Mouse (Mus musculus) thymus, postnatal 25 days (tissue): ENCODE measurements around the gene Cryl1.
A peak's percentile ranks its signal among the peaks of the same experiment; 100 is the strongest.

Experiments
- DNase-seq: peaks from one replicate; pipeline ENCODE4 v3.0.0; 2022

Cryl1 gene

DNA sequence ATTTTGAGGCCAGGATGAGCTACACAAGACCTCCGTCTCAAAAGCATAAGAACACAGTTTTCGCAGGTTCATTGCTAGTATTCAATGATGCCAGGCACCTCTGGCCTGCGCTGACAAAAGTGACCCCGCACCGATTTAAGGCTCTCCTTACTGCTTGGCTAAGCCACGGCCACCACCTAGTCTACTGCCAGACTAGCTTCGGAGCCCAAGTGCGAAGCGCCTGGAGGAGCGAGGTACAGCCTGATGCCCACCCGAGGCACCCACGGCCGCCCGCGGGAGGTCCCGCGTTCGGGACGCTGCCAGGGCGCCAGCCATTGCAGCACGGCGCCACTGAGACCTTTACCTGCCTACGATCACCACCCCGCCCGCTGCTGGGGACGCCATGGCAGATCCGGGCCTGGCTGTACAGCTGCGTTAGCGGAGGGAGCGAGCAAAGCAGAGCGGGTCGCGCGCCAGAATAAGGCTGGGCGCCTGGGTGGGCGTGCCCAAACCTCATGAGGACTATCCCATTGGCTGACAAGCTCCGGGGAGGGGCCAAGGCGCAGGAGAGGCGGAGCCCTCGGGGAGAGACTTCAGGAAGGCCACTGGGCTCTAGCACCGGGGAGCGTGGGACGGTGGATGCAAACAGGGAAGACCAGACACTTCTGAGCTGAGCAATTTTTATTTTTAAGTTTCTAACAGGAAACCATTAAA is at the start of gene Cryl1:
Gene Cryl1, minus strand, starts transcription at position 465 of the 693 bp plus-strand sequence.
- peak; percentile 99 for DNase-seq

DNA sequence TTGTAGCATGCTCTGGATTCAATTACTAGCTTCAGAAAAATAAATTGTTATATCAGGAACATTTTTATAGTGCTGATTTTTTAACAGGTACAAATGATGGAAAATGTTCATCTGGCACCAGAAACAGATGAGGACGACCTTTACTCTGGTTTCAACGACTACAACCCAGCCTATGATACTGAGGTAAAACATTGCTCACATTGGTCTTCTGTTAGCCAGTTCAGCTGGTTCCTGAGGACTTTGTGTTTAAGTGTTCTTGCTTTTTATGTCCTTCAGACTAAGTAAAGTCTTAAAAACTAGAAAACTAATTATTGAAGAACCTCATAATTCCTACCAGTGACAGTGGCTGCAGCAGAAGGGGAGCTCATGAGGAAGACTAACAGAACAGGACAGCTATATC is 32.1 kb upstream of the Cryl1 start:
- no peak for DNase-seq

DNA sequence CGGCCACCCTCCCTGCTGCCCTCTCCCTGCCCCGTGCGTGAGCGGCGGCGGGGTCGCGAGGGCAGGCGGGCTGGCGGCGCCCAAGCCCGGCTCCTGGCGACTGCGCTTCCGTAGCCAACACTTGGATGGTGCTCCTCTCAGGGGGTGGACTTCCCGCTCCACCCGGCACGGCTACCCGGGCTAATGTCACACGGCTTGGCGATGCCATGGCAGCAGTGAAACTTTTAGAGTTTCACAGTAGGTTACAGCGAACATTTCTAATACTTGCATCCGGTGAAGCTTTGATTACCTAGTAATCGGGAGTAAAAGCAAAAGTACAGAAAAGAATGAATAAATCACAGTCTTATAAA is 25.9 kb upstream of the Cryl1 start:
- DNase-seq = no peak

DNA sequence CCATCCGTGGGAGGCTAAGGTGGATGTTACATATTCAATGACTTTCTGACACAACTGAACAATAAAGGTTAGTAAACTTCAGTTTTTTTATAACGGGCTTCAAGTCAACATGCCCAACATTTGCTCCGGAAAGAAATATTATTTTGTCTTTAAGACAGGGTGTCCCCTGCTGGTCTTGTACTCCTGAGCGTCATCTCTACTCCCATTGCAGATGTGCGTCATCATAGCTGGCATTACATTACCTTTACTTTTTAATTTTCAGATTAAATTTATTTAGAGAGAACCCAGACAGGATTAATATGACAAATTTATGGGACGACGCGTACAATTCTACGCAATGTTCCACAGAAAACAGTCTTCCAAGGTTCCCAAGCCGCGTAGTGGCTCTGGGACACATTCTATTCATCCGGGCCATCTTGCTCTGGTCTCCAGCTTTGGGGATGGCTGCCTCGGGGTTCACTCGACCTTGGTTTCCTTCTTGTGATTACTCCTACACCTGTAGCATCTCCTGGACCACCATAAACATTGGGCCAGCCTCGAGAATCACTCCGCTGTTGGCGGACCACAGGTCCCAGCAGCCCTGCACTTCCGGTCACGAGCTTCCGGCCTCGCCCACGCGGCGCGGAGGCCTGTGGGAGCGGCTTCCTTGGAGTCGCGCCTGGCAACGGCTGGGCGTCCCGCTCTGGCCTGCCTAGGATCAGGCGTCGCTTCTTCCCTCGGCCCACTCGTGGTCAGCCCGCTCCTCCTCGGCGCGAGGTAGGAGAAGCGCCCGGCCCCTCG is 25.3 kb upstream of the Cryl1 start, which contains the start of gene Ift88:
Gene Ift88, plus strand, starts transcription at position 631 of the 780 bp plus-strand sequence.
- DNase-seq = peak; percentile 83

DNA sequence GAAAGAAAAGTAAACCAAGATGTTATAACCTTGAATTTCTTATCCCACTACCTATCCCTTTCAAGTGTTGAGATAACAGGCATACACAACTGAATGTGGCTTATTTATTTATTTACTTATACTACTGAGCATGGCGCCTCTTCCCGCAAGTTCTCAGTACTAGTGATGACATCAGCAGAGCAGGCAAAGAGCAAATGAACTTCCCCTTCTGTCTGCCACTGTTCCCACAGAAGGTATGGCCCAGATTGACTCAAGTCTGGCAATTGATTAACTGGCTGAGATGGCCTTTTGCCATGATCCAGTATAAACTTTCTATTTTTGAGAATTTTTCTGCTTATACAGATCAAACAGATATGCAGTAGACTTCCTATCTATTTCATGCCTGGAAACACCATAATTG is 18.9 kb upstream of the Cryl1 start:
- no peak for DNase-seq

DNA sequence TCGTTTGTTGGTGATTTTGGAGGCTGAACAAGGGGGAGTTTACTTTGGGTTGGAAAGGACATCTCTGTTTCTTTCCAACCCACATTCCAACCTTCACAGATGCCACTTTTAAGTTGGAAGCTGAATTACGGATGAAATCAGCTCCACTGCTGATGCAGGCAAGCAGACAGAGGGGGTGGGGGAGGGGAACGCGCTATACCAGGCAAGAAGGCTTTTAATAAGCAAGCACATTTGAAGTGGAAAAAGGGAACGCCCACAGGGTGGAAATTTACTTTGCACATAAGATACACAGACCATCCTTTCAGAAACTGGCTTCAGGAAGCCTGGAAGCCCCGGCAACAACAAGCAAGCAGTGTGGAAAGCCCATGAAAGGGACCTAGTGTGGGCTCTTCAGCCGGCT is 13.8 kb upstream of the Cryl1 start:
- no peak for DNase-seq

DNA sequence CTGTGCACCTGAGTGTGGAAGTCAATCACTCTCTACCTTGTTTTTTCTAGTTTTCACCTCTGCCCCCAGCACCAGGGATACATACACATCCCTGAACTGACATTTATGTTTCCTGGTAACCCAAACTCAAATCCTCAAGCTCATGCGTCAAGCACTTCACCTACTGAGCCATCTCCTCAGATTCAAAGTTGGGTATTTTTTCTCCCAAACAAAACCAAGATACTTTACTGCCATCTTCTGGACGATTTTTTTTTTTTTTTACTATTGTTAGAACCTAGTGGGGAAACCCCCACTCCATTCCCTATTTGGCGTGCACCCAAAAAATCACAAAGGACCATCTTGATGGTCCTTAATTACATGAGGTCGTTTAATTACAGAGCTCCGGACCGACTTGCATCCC is 10.8 kb upstream of the Cryl1 start:
- DNase-seq = no peak

DNA sequence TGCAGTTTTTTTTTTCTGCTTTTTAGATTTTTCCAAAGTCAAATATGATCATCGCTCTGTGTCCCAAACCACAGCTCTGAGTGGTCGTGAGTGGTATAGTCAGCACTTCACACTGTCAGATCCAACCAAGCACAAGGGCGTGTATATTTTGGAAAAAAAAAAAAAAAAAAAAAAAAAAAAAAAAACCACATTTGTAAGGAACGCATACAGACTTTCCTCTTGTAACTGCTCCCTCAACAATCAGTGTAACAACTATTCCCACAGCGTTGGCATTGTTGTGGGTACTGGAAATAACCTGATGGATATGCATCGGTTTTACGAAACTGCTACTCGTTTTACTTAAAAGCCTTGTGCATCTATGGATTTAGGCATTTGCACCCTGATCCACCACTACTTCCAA is 9.8 kb upstream of the Cryl1 start:
- DNase-seq = no peak

DNA sequence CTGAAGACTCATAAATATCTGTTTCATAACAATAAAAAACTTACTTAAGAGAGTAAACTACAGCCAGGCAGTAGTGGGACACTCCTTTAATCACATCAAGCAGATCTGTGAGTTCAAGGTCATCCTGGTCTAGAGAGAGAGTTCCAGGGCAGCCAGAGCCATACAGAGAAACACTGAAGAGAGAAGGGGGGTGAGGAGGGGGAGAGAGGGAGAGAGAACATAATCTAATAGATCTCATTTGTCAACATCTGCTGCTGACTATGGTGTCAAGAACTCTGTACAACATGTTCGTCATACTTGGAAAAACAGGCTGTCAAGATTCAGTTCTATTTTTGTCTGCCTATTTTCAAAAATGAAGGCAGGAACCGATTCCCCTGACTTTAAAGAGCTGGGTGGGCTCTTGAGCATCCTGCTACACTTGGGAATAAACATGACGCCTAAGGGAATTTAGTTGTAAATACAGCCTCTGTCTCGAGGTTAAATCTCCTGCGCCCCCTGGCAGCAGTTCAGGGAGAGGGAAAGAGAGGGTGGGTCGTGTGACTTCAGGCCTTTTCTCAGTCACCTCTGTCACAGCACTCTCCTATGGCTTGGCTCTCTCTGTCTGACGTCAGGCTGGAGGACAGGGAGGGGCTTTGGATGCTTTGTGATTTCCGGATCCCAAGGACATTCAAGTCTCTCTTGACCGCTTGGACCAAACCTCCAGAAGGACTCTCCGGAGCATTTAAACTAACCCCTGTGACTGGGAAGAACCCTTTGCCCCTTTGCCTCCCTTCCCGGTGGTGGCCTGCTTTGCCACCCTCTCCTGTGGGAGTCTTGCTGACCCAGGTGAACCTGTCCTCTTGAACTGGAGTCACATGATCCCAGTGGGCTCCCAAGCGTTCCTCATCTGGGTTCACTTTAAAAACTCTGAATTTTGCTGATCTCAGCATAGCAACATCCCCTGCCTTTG is 9.0 kb upstream of the Cryl1 start:
- DNase-seq = peak; percentile 53

DNA sequence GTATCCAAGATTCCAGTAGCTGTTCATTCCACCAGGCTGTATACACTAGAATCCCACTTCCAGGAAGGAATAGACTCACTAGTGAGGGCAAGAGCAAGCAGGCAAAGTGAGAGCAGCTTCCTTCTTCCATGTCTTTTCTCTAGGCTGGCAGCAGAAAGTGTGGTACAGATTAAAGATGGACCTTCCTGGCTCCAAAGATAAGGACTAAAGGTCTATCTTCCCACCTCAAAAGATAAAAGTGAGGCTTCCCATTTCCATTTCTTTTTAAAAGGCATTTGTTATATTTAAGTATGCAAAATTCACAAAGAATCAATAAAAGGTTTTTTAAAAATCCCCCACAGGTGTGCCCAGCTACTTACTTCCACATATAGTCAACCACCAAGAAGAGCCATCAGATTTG is 4.5 kb upstream of the Cryl1 start:
- DNase-seq = no peak

DNA sequence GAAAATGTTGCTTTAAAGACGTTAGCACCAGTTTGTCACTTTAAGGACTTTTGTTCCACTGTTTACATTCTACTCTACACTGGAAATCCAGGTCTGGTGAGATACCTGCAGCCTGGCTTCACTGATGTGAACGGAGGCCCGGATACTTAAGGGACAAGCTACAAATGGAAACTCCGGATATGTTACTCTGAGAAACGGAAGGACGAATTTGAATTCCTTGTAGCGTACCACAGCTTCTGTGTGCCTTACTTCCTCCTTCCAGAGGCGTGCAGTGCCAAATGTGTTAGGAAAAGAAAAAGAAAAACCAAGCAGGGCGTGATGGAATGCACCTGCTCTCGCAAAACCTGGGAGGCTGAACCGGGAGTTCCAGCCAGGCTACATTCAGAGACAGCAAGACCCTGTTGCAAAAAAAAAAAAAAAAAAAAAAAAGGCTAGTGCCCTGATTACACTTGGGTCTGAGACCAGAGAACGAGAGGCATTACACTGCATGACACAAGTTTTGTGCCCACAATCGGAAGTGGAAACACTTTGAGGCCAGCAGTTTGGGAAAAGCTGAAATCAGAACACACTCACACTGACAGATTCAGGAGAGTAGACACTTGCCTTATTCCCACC is 591 bp upstream of the Cryl1 start:
- DNase-seq = no peak

DNA sequence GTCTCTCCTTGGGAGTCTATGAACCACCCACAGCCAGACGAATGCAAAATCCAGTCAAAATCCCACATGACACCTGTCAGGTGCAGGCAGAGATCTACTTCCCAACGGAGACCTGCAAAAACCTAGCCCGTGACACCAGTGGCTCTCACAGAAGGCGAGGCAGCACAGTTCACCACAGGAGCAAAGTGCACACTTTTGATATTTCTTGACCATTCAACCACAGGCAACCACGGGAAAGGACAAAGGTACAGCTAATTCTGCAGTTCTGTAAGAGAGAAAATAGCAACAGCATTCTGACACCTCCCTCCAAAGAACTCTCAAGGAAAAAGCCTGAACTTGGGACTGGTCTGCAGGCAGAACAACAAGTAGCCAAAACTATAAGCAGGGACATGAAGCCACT is 1.1 kb downstream of the Cryl1 start:
- no peak for DNase-seq

DNA sequence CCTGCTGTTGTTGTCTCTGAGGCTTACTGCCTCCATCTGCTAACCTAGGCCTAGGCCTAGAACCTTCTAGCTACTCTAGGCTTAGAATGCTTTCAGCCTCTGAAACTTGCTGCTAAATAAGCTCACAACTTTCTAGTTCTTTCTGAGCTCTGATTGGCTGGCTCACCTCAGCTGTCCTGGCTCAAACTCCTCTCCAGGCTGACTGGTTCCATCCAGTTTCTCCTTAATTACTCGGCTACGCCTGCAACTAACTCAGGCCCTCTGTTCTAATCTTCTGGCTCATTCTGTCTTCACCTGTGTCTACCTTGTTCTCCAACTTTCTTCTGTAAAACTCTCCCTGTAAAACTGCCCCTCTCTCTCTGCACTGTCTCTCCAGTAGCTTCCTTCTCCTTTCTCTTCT is 2.9 kb downstream of the Cryl1 start:
- DNase-seq = no peak

DNA sequence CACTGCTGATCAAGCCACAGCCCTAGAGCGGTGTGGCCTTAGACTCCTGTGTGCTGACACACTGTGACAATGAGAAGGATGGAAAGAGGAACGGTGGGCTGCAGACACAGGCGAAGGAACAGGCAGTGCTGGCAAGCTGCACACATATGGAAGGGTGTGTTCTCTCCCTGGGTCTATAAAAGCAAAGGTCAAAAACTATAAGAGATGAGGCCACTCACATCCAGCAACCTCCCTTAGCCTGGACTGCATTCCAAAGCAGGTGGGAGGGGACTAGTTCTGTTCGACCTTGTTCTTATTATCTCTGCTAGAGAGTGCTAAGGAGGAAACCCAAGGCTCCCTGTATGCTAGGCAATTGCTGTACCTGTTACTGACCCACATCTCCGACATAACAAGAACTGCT is 6.1 kb downstream of the Cryl1 start:
- no peak for DNase-seq

DNA sequence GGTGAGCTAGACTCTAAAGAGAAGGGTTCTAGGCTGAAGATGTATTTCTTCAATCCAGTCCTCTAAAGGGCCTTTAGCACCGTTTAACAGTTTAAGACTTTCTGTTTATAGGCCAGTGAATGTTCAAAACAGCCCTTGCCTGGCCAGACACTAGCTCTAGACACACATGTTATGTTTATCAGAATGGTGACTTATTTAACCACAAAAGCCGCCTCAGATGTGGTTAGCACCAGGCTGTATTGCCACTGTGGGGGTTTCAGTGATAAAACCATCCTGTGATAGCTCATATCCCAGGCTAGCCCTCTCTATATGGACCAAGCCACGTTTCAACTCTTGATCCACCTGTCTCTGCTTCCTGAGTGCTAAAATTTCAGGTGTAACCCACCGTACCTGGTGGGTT is 6.7 kb downstream of the Cryl1 start:
- no peak for DNase-seq

DNA sequence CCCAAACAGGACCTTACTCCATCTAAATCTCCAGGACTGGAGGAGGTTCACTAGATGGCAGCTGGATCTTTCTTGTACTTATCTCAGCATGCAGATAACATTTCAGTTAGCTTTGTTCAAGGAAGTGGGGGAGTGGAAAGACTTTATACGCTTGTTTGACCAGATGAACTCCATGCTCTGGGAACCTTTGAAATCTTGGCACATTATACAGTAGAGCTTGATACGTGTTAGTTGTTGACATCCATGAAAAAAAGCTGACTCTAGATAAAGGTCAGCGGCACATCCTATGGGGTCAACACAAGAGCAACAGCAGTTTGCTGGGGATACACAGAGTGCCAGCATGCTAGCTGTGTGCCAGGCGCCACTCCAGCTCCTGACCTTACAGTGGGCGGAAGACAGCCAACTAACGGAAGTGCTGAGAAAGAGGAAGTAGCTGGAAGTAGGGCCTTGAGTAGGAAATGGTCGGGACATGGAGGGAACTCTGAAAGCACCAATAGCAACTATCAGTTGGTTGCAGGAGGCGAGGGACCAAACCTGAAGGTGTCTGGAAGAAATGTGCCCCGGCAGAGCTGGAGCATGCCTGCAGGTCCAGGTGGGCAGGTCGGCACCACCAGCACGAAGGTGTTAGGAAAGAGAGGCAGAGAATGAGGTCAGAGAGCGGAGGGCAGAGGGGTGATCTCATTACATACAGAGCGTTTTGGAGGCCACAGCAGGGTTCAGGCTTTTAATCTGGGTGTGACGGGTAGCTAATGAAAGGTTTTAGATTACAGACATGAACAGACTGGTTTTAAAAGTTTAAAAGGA is 11.4 kb downstream of the Cryl1 start:
- DNase-seq = no peak

DNA sequence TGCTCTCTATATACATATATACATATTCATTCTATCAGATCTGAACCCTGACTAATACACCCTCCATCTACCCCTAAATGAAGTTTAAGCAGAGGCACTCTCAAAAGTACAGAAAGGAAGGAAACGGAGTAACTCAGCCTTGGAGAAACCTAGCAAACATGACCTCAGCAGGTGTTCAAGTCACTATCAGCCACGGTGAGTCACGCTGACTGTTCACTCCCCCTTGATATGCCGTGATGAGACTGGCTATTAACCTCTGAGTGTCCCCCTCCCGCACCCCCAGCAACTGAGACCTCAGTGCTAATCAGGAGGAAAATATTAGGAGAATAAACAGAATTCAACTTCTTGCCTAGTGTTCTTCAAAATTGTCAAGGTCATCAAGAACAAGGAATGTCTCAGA is 12.7 kb downstream of the Cryl1 start:
- DNase-seq = no peak

DNA sequence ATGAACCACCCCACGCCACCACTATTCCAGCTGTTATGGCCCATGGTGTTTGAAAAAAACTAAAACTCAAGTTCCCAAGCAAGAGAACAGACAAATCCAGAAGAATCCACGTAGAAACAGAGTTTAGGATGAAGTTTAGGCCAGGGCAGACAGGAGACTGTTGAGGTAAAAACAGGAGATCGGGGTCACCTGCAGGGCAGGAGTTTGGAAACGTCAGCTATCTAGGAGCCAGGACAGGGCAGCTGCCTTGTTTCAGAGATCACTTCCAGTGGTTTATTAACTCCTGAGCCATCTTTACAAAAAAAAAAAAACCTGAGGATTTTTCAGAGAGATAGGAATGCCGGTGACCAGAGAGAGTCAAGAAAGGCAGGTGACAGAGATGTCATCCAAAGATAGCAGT is 20.8 kb downstream of the Cryl1 start:
- no peak for DNase-seq

DNA sequence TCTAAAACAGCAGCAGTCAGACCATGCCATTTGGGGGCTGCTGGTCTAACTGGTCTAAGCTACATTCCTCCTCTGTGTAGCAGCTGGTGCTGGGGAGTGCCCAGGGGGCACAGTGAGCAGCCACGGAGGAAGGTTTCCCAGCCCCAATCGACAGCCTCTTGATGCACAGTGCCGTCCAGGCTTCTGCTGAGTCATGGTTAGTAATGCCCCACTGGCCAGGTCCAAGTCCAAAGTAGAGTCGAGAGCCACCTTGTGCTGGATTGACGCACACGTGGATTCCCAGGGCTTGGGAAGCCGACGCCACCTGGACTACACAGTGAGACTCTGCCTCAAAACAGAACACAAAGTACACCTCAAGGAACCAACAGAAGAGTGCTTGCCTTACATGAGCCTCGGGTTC is 21.4 kb downstream of the Cryl1 start:
- DNase-seq = no peak

DNA sequence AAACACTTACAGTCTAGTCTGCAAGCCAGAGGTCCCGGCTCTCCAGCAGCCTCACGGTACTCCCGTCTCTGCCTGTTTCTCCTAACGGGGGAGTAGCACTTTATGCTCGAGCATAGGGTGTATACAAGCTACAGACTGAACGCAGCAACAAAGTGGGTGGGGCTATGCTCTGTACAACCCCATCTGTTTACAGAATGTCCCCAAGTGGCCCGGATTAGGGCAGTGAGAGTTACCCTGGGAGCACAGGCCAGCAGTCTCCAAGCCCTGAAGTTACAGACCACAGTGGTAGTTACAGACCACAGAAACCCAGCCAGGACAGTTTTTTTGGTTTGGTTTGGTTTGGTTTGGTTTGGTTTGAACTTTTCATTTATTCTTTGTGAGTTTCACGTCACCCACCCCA is 22.3 kb downstream of the Cryl1 start:
- DNase-seq = no peak

DNA sequence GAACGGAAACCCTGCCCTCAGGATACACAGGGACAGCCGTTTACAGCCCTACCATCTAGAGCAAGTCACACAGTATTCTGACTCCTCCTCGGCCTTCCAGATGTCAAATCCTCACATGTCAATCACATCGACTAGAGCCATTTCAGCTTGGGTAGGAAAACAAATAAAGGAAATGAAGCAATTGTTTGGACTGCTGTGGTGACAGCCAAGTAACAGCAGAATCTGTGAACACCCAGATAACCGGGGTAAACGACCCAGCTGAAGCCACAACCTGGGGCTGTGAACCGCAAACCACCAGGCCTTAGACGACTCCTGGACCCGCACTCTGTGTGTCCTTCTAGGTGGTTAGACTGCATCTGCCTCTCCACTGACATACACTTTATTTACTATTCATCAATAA is 23.1 kb downstream of the Cryl1 start:
- DNase-seq = no peak
